In the genomic region with DNA sequence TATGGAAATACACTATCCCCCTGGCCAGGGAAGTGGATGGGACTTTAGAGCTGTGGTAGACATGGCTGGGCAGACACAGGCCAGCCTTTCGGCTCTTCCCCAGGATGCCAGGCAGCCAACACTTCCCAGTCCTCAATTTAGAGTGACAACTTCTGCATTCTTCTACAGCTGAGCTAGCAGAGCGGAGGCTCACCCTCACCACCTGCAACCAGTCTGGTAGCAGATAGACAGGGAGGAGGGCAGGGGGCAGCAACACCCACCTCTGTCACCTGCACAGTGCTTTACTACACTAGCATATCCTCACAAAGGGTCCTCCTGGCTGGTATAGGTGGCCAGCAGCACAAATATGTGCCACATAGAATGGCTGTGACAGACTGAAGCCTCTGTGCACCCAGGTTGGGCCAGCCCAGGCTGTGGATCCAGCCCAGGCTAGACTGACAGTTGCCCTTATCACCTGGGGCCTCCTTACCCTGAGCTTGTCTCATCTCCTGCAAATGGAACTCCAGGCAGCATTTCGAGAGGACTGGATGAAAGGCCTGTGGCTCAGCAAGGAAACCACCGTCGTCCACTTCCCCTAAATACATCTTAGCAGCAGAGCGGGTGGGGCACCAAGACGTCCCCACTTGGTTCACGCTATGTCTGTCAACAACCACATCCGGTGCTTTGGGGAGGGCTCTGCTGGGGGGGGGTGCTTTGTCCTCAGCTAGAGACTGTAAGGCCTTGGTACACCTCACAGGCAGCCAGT, we compare ENCODE assay signal across 9 mouse cellular contexts. TPM values are rescaled to one million over a fixed set of nuclear protein-coding genes. Genes with fewer than 3 reads are reported as not detected.
DNase-seq lines count a peak whose midpoint lies in the region; ATAC-seq lines count a peak whose summit lies in the region.
"Had no signal": no experiment of that assay in that cellular context is flagged by ENCODE, and none has a peak within 500 bp of the region (broad histone marks: within the 10 kb centered on the region; RNA-seq: fewer than 3 reads in every experiment).

No protein-coding gene starts in this region.

- H3K36me3 ChIP-seq in liver, embryonic 12.5 days: no peaks in the 10 kb centered on the region
- H3K36me3 ChIP-seq in forebrain, embryonic 16.5 days (ENCODE audit: control insufficient read depth, insufficient read depth): no peaks in the 10 kb centered on the region
- H3K36me3 ChIP-seq: midbrain, embryonic 12.5 days had no signal

- H3K4me3 ChIP-seq in liver, embryonic 12.5 days: no peak overlapping the region
- no peak overlapping the region for H3K4me3 ChIP-seq in forebrain, embryonic 16.5 days (replicated peaks; ENCODE audit: low read length)
- H3K4me3 ChIP-seq: midbrain, embryonic 12.5 days had no signal

- peak; percentile 92 for ATAC-seq in CD4-positive, CD25-positive, alpha-beta regulatory T cell, adult 4 months
- peak; percentile 84 for ATAC-seq in liver, embryonic 12.5 days
- ATAC-seq in neutrophil, adult 5-6 weeks (ENCODE audit: extremely low read depth, insufficient number of reproducible peaks, low FRiP score, poor library complexity, severe bottlenecking): peak; percentile 94
- no peak for ATAC-seq in forebrain, embryonic 16.5 days

- DNase-seq in A20 (ENCODE audit: low read depth, low spot score): peak; percentile 95
- DNase-seq in retina, embryonic 14.5 days (ENCODE audit: low spot score): no peak
- DNase-seq in embryo, embryonic 10 days (ENCODE audit: low spot score): no peak
- no peak for DNase-seq in urinary bladder, postnatal 4 days (ENCODE audit: low spot score in 2 of 2)

- WGBS in liver, embryonic 12.5 days (ENCODE audit: insufficient replicate concordance): 22% methylated on average over 9 of the region's 9 CpGs
- 76% methylated on average over 9 of the region's 9 CpGs for whole genome bisulfite sequencing in forebrain, embryonic 16.5 days

- peak overlapping the region; percentile 4; the same call in 1 of the 2 replicates for H3K9ac ChIP-seq in liver, embryonic 12.5 days
- no peak overlapping the region for H3K9ac ChIP-seq in forebrain, embryonic 16.5 days (replicated peaks; ENCODE audit: low read depth, low read length)
- H3K9ac ChIP-seq: midbrain, embryonic 12.5 days had no signal

- H3K27ac ChIP-seq in liver, embryonic 12.5 days: peak overlapping the region; percentile 70
- no peak overlapping the region for H3K27ac ChIP-seq in forebrain, embryonic 16.5 days (ENCODE audit: low read length)
- H3K27ac ChIP-seq: midbrain, embryonic 12.5 days had no signal

- no peaks in the 10 kb centered on the region for H3K9me3 ChIP-seq in liver, embryonic 12.5 days (replicated peaks)
- no peaks in the 10 kb centered on the region for H3K9me3 ChIP-seq in forebrain, embryonic 16.5 days (ENCODE audit: control insufficient read depth, low read length)
- H3K9me3 ChIP-seq: midbrain, embryonic 12.5 days had no signal

- peak overlapping the region; percentile 34 for H3K4me2 ChIP-seq in liver, embryonic 12.5 days
- H3K4me2 ChIP-seq in forebrain, embryonic 16.5 days (ENCODE audit: low read length): no peak overlapping the region
- H3K4me2 ChIP-seq: midbrain, embryonic 12.5 days had no signal

- H3K4me1 ChIP-seq in liver, embryonic 12.5 days: peaks cover 46% of the 10 kb centered on the region
- no peaks in the 10 kb centered on the region; the same call in 1 of the 2 replicates for H3K4me1 ChIP-seq in forebrain, embryonic 16.5 days (replicated peaks; ENCODE audit: control insufficient read depth, insufficient read depth, low read length)

- peaks cover 17% of the 10 kb centered on the region for H3K27me3 ChIP-seq in liver, embryonic 12.5 days (replicated peaks)
- H3K27me3 ChIP-seq in forebrain, embryonic 16.5 days (replicated peaks; ENCODE audit: control insufficient read depth, insufficient read depth, low read length): peaks cover 12% of the 10 kb centered on the region

RNA-seq across cellular contexts. Expression of a gene that starts 6.0 kb away (rescaled TPM):
- 10 to 100 TPM; 60.4 to 88.7 TPM for polyA plus RNA-seq in CD4-positive, CD25-positive, alpha-beta regulatory T cell, adult 4 months (2017; shearing (Covaris generic))
- 2.4 and 2.5 TPM in 2 replicates for polyA plus RNA-seq in liver, embryonic 12.5 days (2016; fragmentation: Nextera tagmentation; extraction: Ambion mirVana)
- total RNA-seq in neutrophil, adult 5-6 weeks (2017): 49.3 and 51.1 TPM in 2 replicates
- polyA plus RNA-seq in forebrain, embryonic 16.5 days (2015; fragmentation: Nextera tagmentation; extraction: Ambion mirVana): 0.75 and 0.85 TPM in 2 replicates

RNA-seq across cellular contexts. Expression of a gene that starts 26.7 kb away (rescaled TPM):
- polyA plus RNA-seq in CD4-positive, CD25-positive, alpha-beta regulatory T cell, adult 4 months (2017; shearing (Covaris generic)): 10 to 100 TPM; 49.7 to 55.4 TPM
- 16.5 and 17.0 TPM in 2 replicates for polyA plus RNA-seq in liver, embryonic 12.5 days (2016; fragmentation: Nextera tagmentation; extraction: Ambion mirVana)
- total RNA-seq in neutrophil, adult 5-6 weeks (2017): 105 and 113 TPM in 2 replicates
- 20.6 and 21.4 TPM in 2 replicates for polyA plus RNA-seq in forebrain, embryonic 16.5 days (2015; fragmentation: Nextera tagmentation; extraction: Ambion mirVana)

RNA-seq across cellular contexts. Expression of a gene that starts 55.2 kb away (rescaled TPM):
- 10 to 100 TPM; 24.5 to 27.4 TPM for polyA plus RNA-seq in CD4-positive, CD25-positive, alpha-beta regulatory T cell, adult 4 months (2017; shearing (Covaris generic))
- 41.5 and 42.6 TPM in 2 replicates for polyA plus RNA-seq in liver, embryonic 12.5 days (2016; fragmentation: Nextera tagmentation; extraction: Ambion mirVana)
- 64.2 and 88.4 TPM in 2 replicates for total RNA-seq in neutrophil, adult 5-6 weeks (2017)
- 21.3 and 23.1 TPM in 2 replicates for polyA plus RNA-seq in forebrain, embryonic 16.5 days (2015; fragmentation: Nextera tagmentation; extraction: Ambion mirVana)

Comparison
In these comparisons a context has a peak if more than half of its experiments do, and no peak if none do; other contexts are left out.
1. RNA of a gene that starts 6.0 kb away (polyA plus RNA-seq): 60.4 to 88.7 TPM in CD4-positive, CD25-positive, alpha-beta regulatory T cell, adult 4 months; 2.4 to 2.5 TPM in liver, embryonic 12.5 days and 0.75 to 0.85 TPM in forebrain, embryonic 16.5 days; every median in the first group is over 10 times any median in the second.